Mouse (Mus musculus) forebrain, embryonic 10.5 days (tissue): ENCODE measurements around the gene Olfr1472. TPM values are rescaled to one million over a fixed set of nuclear protein-coding genes. Genes with fewer than 3 reads are reported as not detected.
"Not testable (repeated sequence)": the region's sequence is repeated elsewhere in the genome, so short reads cannot be mapped to it uniquely, and the experiment has no call there.

Experiments used
- DNase-seq: peaks from one replicate; pipeline ENCODE4 v3.0.0-alpha.2; 2017; ENCODE audit warnings: low spot score; ENCODE audit errors: extremely low spot score
- H3K27ac ChIP-seq: fragments of 300-500 bp; sonication (generic); 2 replicates; pipeline ENCODE4 v1.5.1; 2016; ENCODE audit warnings: mild to moderate bottlenecking
- H3K27me3 ChIP-seq: fragments of 300-500 bp; sonication (generic); 2 replicates; pipeline ENCODE4 v1.6.1; 2016; ENCODE audit warnings: mild to moderate bottlenecking; ENCODE audit not compliant: poor library complexity, severe bottlenecking
- H3K36me3 ChIP-seq: fragments of 300-500 bp; sonication (generic); replicated peaks from 2 replicates; pipeline ENCODE4 v1.6.1; 2016; ENCODE audit warnings: mild to moderate bottlenecking, moderate library complexity
- H3K4me1 ChIP-seq: fragments of 300-500 bp; sonication (generic); 2 replicates; pipeline ENCODE4 v1.6.1; 2016
- H3K4me3 ChIP-seq: fragments of 300-500 bp; sonication (generic); 2 replicates; pipeline ENCODE4 v1.5.1; 2016; ENCODE audit warnings: mild to moderate bottlenecking, moderate library complexity
- H3K9me3 ChIP-seq: fragments of 300-500 bp; sonication (generic); 2 replicates; pipeline ENCODE4 v1.6.1; 2016; ENCODE audit warnings: mild to moderate bottlenecking, moderate library complexity
- WGBS: fragments of 180-500 bp; shearing (Covaris S2); methylation state at CpG from one replicate; pipeline ENCODE4 v1.1.7; 2016; 5-methylcytosine and 5-hydroxymethylcytosine counted together
- polyA plus RNA-seq: library from polyadenylated mRNA; unstranded; fragments of >200 nt; fragmentation: Nextera tagmentation; extraction: Ambion mirVana; gene quantifications from 2 replicates; pipeline ENCODE4 v1.2.1, GENCODE M21; 2016

Olfr1472 gene
- not detected in 2 replicates for polyA plus RNA-seq

DNA sequence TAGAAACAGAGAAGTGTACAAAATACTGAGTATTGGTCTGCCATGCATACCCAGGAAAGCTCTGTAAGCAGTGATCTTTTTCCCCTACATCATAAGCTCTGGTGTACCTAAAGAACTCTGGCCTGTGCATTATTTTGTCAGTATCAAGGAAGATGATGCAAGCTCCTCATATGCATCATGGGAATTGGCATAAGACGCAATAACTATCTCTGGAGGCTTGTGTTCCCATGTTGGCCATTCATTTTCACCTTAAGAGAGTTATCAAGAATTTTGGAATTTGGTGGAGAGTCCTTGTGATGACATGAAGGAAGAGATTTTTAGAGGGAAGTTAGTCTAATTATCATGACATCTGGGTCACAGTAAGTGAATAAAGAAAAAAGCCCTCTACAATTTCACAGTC lies at the start of gene Olfr1472:
Gene Olfr1472 (minus strand): TSS at position 101 of the 400 bp plus-strand sequence.
- no peak within 1 kb of the TSS for H3K27ac ChIP-seq
- H3K36me3 ChIP-seq, result no peaks in the 10 kb centered on the region
- WGBS, result 93% methylated on average over 1 of the region's 1 CpGs
- no peak within 1 kb of the TSS for H3K4me3 ChIP-seq
- H3K4me1 ChIP-seq, result no peaks in the 10 kb centered on the region
- peaks cover 30% of the 10 kb centered on the region for H3K9me3 ChIP-seq
- H3K27me3 ChIP-seq, result no peaks in the 10 kb centered on the region
- DNase-seq, result no peak

DNA sequence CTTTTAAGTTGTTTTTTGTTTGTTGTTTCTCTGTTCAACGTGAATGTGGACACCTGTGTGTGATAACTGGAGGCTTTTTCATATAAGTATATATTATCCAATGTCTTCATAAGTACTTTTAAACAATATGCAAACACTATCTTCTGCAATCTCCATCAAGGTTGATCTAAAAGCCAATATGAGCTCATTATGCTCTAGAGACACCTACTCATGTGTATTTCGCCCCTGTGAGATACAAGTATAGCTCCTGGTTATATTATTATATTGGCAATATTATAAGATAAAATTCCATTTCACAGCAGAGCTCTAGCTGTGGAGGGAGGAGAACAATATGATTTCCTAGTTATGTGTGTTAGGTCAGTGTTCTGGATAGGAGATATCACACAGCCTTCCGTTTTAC lies 44.4 kb upstream of the Olfr1472 start, which contains the start of gene Olfr1477:
Gene Olfr1477 (plus strand): TSS at position 301 of the 400 bp plus-strand sequence.
- Histone ChIP-seq H3K36me3 (no peaks in the 10 kb centered on the region), H3K27me3 (no peaks in the 10 kb centered on the region), H3K4me1 (no peaks in the 10 kb centered on the region), H3K9me3 (peaks cover 30% of the 10 kb centered on the region), H3K27ac (no peak within 1 kb of the TSS), H3K4me3 (no peak within 1 kb of the TSS)
- DNase-seq, result no peak
- WGBS, result 82% methylated on average over 3 of the region's 3 CpGs

DNA sequence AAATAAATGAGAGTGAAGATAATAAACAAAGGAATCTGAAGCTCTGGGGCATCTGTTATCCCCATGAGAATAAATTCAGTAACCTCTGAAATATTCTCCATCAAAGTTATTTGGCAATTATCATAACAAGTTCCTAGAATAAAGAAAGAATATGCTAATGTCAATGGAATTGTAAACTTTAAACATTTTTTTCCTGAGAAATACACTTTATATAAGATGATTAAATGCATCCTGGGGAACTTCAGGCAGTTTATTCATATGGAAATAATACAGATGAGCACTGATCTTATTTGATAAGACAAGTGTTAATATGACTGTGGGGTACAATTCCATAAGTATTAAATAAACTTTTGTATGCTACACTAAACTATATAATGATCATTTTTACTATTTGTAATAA lies 24.2 kb upstream of the Olfr1472 start, which contains the start of gene Olfr1475:
Gene Olfr1475 (minus strand): TSS at position 101 of the 400 bp plus-strand sequence.
- H3K36me3 ChIP-seq, result no peaks in the 10 kb centered on the region
- H3K4me1 ChIP-seq, result no peaks in the 10 kb centered on the region
- no peaks in the 10 kb centered on the region for H3K27me3 ChIP-seq
- no peak within 1 kb of the TSS for H3K4me3 ChIP-seq
- peaks cover 2% of the 10 kb centered on the region; the same call in 1 of the 2 replicates for H3K9me3 ChIP-seq
- no peak for DNase-seq
- H3K27ac ChIP-seq, result no peak within 1 kb of the TSS

DNA sequence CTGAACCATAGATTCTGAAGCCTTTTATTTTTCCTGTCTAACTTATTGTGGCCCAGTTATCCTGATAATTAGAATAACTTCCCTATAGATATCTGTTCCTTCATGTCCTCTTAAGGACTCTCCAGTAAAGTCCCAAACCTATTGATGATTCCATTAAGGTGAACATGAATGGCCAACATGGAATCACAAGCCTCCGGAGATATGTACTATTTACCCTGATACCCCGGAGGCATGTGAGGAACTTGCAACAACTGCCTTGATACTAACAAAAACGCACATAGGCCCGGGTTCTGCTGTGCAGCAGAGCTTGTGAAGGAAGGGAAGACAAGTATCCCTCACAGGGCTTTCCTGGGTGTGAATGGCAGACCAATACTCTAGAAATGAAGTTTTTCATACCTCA lies 13.4 kb upstream of the Olfr1472 start, which contains the start of gene Olfr1474:
Gene Olfr1474 (plus strand): TSS at position 301 of the 400 bp plus-strand sequence.
- DNase-seq, H3K4me1 ChIP-seq, H3K27me3 ChIP-seq, H3K9me3 ChIP-seq, H3K36me3 ChIP-seq, H3K4me3 ChIP-seq, H3K27ac ChIP-seq: not testable (repeated sequence)
- 88% methylated on average over 4 of the region's 4 CpGs for WGBS

DNA sequence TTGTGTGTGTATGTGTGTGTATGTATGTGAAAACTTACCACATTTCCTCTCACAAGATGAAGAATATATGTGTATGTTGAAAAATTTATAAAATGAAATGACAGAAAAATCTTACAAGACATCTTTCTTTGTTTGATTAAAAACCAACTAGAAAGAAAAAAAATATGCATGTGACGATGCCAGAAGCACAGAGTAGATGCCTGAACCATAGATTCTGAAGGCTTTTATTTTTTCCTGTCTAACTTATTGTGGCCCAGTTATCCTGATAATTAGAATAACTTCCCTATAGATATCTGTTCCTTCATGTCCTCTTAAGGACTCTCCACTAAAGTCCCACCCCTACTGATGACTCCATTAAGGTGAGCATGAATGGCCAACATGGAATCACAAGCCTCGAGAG lies 12.8 kb downstream of the Olfr1472 start, which contains the start of gene Olfr1471:
Gene Olfr1471 (plus strand): TSS at position 301 of the 400 bp plus-strand sequence.
- DNase-seq, H3K27me3 ChIP-seq, H3K36me3 ChIP-seq, H3K27ac ChIP-seq, H3K4me1 ChIP-seq, H3K4me3 ChIP-seq: not testable (repeated sequence)
- H3K9me3 ChIP-seq, result peaks cover 33% of the 10 kb centered on the region
- 76% methylated on average over 2 of the region's 2 CpGs for WGBS

DNA sequence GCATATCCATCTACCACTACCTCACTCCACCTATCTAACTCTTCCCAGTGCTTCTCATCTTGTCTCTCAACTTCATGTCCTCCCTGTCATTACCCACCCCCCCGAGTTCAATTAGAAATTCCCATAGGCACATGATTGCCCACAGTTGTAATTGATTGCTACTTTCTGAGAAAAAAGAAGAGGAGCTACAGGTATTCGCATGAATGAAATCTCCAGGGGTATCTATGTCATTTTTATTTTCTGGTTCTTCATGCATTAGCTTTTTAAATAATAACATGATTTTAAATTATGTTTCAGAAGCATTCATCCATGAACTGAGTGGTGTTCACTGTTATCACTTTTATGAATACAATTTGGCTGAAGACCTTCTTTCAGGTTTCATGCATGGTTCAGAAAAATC lies 48.3 kb downstream of the Olfr1472 start, which contains the start of gene Olfr1469:
Gene Olfr1469 (plus strand): TSS at position 301 of the 400 bp plus-strand sequence.
- H3K4me1 ChIP-seq, result no peaks in the 10 kb centered on the region
- no peak within 1 kb of the TSS for H3K27ac ChIP-seq
- 80% methylated on average over 2 of the region's 2 CpGs for WGBS
- H3K9me3 ChIP-seq, result peaks cover 33% of the 10 kb centered on the region
- H3K27me3 ChIP-seq, result no peaks in the 10 kb centered on the region
- no peaks in the 10 kb centered on the region for H3K36me3 ChIP-seq
- H3K4me3 ChIP-seq, result no peak within 1 kb of the TSS
- DNase-seq, result no peak

Other genes starting within 250 kb of the Olfr1472 start
- gene Olfr1463, start 224.8 kb downstream of the Olfr1472 start, polyA plus RNA-seq, result not detected in 2 replicates
- gene Olfr1465, start 140.5 kb downstream of the Olfr1472 start, polyA plus RNA-seq, result not detected in 2 replicates
- not detected in 2 replicates for gene Olfr1466, start 117.2 kb downstream of the Olfr1472 start, polyA plus RNA-seq
- not detected in 2 replicates for gene Olfr1467, start 93.8 kb downstream of the Olfr1472 start, polyA plus RNA-seq
- not detected in 2 replicates for gene Olfr1469, start 48.2 kb downstream of the Olfr1472 start, polyA plus RNA-seq
- not detected in 2 replicates for gene Olfr1471, start 12.7 kb downstream of the Olfr1472 start, polyA plus RNA-seq
- gene Olfr1474, start 13.5 kb upstream of the Olfr1472 start, polyA plus RNA-seq, result not detected in 2 replicates
- gene Olfr1475, start 24.1 kb upstream of the Olfr1472 start, polyA plus RNA-seq, result not detected in 2 replicates
- gene Olfr1477, start 44.5 kb upstream of the Olfr1472 start, polyA plus RNA-seq, result not detected in 2 replicates
- not detected in 2 replicates for gene Olfr1480, start 71.8 kb upstream of the Olfr1472 start, polyA plus RNA-seq
- gene Olfr1484, start 127.4 kb upstream of the Olfr1472 start, polyA plus RNA-seq, result not detected in 2 replicates
- gene Olfr1487, start 161.3 kb upstream of the Olfr1472 start, polyA plus RNA-seq, result not detected in 2 replicates
- not detected in 2 replicates for gene Olfr1489, start 175.5 kb upstream of the Olfr1472 start, polyA plus RNA-seq
- not detected in 2 replicates for gene Olfr1490, start 195.0 kb upstream of the Olfr1472 start, polyA plus RNA-seq
- not detected in 2 replicates for gene Olfr1491, start 241.2 kb upstream of the Olfr1472 start, polyA plus RNA-seq